Mouse (Mus musculus) left cerebral cortex, postnatal 25 days (tissue): ENCODE measurements around the gene Sugp1. TPM values are rescaled to one million over a fixed set of nuclear protein-coding genes. Genes with fewer than 3 reads are reported as not detected.
"Not testable (repeated sequence)": the region's sequence is repeated elsewhere in the genome, so short reads cannot be mapped to it uniquely, and the experiment has no call there.

ENCODE experiments used
- DNase-seq, 2 experiments: peaks; one replicate each; pipeline ENCODE4 v3.0.0; 2022; ENCODE audit warnings: low spot score in 2 of 2, mixed read lengths in 1 of 2
- intact Hi-C: fragments of 180-260 bp; cut with DNase I; formaldehyde crosslinking; loops from one replicate; pipeline ENCODE4 v1.15.1; 2025
- total RNA-seq, 2 experiments: library from RNA; stranded (reverse); gene quantifications; 2 replicates each; pipeline ENCODE4 v1.2.3; 2021

The Sugp1 gene
- 10 to 100 TPM; 46.5 to 47.5 TPM for total RNA-seq

DNA sequence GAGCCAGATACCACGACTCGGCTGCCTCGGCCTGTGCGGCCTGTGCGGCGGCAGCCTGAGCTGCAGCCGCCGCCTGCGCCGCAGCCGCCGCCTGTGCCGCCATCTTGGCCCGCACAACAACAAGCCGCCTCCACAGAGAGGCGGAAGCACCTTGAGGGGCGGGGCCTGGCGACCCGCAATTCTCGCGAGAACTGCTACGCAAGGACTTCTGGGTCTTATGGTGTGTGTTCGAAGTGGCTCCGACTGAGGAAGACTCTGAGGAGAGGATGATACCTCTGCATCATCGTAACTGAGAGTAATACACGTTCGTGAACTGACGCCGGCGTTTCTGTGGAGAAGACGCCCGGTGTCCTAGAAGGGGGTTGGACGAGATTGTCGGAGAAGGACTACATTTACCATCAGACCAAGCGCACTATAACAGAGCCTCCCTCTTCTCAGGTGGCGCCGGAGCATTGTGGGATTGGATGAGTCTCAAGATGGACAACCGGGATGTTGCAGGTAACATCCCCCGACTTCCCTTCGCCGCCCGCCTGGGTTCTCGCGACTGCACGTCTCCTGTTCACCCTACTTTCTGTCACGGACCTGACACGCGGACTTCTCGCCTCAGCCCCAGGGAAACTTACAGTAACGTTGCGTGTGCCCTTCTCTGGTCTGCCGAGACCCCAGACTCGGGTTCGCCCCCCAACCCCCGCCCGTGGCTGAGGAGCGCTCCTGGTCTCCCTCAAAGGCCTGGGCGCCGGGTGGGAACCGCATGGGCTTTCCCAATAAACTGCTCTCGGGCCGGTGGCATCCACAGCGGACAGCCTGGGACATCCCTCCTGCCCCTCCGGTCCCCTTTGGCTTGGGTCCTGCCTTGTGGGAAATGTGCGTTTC is at the start of gene Sugp1, which contains the start of gene Mau2:
Gene Sugp1 (plus strand): TSS at position 231 of the 873 bp plus-strand sequence.
Gene Mau2 (minus strand): TSS at position 152 of the 873 bp plus-strand sequence.
- intact Hi-C loops: no loop called here

DNA sequence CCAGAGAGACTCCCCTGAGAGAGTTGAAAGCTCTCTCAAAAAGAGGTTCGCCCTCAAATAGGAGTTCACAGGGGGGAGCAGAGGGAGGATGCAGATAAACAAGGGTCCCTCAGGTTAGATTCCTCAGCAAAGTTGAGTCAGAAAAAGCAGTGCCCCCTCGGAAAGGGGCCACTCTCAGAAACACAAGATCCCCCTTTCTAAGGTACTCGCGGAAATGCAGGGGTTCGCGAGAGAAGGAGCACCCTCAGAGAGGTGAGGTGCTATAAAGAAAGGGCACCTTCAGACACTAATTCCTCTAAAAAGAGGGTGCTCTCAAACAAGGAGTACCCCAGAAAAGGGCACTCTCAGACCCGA is 47.2 kb upstream of the Sugp1 start:
- DNase-seq: no peak
- intact Hi-C loops: no loop called here

More for the DNA sequence above, at the start of gene Sugp1, which contains the start of gene Mau2:
- DNase-seq: peak; percentile 97

DNA sequence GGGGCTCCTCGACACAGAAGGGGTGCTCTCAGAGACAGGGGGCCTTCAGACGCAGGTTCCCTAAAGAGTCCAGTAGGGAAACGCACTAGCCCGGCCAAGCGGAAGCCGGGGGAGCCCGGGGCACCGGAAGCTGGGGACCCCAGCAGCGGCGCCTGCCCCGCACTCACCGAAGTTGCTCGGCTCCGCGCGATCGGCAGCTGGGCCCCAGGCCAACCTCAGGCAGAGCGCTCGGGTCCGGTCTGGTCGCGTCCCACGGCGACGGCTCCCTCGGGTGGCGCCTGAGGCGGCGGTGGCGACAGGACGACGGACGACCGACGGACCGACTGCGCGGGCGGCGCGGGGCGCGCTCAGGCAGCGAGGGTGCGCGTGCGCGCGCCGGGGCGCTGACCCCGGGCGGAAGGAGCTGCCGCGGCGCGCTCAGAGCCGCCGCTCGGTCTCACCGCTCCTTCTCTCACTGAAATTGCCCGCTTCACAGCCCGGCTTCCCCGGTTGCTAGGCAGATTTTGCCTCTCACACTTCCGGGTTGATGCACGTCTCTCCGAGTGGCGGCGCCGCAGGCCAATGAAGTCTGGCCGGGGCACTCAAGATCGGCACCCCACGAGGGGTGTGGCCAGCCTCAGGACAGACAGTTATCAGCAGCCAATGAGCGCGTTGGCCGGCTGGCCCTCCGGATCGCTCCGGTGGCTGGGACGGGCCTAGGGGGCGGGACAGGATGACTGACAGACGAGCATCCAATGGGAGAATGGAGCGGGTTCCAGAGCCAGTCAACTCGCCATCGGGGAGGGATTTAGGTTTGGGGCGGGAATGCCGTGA is 46.6 kb upstream of the Sugp1 start, which contains the start of gene Gatad2a:
Gene Gatad2a (minus strand): TSS at position 609 of the 813 bp plus-strand sequence.
- peak; percentile 99 to 100 for DNase-seq
- intact Hi-C loops: no loop called here

DNA sequence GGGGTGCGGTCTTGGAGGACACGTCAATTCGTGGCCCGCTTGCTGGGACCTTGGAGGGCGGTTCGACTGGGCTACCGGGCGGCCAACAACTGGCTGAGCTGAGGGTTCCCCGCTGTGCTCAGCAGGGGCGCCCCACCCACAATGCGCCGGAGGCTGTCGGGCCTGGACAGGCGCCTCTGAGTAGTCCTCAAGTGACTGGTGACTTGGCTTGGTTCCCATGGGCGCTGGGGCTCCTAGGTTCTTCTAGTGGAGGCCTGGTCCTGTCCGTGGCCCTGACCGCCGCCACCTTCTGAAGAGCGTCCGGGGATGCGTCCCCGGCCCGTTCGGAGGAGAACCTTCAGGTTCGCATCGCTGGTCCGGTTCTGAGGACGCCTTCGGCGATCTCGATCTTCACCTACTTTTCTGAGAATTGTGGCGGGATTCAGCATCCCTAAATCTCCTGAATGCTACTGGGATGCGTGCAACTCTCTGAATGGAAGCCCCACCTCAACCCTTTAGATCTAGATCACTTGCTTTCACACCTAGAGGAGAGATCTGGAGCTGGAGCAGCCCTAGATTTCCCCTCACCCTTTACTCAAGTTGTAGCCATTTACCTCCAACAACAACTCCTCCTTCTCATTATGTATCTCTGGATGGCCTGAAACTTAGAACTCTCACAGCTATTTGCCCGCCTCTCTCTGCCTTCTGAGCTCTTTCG is 45.9 kb upstream of the Sugp1 start:
- DNase-seq: no peak
- intact Hi-C loops: no loop called here

DNA sequence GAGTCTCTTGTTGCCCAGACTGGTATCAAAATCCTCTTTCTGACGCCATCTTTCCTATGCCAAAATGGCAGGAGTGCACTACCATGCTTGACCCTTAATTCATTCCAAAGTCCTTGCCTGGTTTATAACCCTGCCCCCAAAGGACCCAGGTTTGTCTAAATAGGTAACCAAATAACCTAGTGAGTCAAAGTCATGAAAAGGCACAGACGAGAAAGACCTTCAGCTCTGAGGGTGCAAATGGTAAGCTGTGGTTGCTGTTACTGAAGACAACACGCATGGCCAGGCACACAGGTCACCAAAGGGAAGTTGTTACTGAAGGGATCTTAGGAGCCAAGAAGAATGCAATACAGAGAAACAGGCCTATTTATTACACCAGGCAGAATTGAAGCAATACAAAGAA is 43.9 kb upstream of the Sugp1 start:
- no peak for DNase-seq
- intact Hi-C loops: no loop called here

DNA sequence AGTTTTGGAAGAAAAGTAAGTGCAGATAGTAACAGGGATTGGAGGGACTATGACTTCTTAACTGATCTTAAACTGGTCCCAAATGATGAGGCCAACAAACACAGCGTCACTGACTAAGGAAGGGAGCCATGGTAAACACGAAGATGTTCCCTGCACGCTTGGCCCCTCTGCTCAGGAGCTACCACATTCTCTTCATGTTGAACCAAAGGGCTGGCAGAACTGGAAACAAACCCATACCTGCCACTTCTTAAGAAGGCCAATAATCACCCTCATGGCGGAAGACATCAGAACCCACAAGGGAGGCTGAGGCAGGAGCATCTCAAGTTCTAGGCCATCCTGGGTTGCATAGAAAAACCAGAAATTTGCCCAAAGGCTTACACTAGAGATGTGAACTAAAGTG is 43.4 kb upstream of the Sugp1 start:
- intact Hi-C loops: no loop called here
- DNase-seq: no peak

DNA sequence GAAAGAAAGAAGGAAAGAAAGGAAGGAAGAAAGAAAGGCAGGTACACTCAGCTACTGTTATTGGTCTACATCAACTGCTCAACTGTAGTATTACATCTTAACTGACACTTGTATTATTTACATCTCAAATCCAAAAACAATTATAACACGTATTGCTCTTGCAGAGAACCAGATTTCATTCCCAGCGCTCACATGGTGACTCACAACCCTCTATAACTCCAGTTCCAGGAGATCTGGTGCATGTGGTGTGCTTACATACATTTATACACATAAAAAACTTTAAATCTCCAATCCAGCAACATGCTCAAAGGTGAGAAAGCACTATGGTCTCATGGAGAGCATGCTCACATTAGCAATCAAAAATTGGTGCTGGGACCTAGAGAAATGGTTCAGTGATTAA is 42.4 kb upstream of the Sugp1 start:
- intact Hi-C loops: no loop called here
- DNase-seq: no peak

DNA sequence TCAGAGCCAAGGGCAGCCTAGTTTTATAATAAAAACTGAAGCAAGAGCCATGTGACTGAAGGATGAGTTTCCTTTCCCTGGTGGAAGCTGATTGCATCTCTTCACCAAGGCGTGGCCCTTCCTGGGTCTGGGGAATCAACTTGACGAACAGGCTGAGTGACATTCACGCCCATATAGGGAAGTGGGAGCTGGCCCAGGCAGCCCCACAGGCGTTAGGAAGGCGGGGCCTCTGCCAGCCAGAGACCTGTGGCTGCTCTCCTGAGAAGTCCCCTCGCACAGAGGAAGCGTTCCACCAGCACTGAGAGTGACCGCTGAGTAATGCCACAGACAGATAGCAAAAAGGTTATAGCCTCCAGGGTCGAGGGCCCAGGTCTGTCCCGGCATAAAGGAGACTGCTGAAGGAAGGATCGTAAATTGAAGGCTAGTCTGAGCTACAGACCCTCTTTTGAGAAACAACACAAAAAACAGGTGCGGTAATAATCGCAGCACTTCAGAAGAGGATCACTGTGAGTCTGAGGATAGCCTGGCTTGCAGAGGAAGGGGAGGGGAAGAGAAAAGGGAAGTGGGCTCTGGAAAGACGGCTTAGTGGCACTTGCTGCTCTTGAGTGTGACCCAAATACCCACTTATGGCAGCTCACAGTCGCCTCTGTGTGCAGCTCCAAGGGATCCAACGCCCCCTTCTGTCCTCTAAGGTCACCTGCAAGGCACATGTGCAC is 41.3 kb upstream of the Sugp1 start:
- intact Hi-C loops: loop anchor here (1.0 kb wide), 1 partner anchor 82 kb away; no protein-coding TSS in a partner anchor
- DNase-seq: peak in 1 of 2 experiments; percentile 29

DNA sequence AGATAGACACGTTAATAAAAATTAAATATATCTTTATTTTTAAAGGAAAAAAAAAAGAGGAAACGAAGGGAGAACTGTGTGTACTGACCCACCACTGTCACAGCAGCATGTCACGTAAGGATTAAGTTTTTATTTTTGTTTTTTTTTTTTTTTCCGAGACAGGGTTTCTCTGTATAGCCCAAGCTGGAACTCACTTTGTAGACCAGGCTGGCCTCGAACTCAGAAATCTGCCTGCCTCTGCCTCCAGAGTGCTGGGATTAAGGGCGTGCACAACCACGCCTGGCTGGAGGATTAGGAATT is 40.8 kb upstream of the Sugp1 start:
- DNase-seq: not testable (repeated sequence)
- intact Hi-C loops: loop anchor here (1.0 kb wide), 1 partner anchor 83 kb away; no protein-coding TSS in a partner anchor

DNA sequence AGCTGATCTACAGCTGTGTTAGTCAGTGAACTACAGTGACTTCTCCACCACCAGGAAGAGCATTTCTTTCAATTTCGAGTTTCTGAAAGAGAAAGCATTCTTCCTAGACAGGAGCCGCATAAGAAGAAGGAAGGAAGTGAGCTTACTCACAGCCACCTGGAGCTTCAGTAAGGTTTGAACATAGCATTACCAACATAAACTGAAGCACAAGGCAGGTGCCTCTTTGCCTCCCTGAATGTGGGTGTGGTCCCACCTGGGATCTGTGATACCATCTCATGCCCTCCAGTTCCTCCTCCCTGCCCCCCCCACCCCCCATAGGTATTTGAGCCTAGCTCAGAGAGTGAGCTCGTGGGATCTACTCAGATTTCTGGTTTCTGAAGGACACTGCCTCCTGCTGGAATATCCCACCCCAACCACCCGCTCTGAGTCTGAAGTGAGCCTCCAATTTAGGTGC is 39.4 kb upstream of the Sugp1 start:
- intact Hi-C loops: no loop called here
- no peak for DNase-seq

DNA sequence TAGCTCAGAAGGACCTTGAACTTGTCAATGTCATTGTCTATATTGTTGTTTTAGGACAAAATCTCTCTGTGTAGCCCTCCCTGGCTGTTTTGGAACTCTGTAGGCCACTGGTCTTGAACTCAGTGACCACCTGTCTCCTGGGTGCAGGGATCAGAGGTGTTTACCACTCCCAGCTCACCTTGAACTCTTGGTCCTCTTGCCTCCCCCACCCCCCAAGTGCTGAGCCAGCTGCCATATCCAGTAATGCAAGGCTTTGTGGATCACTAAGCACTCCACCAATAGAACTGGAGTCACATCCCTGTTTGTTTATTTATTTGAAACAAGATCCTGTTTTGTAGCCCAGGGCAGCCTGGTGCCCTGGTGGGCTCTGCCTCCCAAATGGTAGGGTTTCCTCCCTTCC is 38.3 kb upstream of the Sugp1 start:
- intact Hi-C loops: no loop called here
- DNase-seq: no peak

DNA sequence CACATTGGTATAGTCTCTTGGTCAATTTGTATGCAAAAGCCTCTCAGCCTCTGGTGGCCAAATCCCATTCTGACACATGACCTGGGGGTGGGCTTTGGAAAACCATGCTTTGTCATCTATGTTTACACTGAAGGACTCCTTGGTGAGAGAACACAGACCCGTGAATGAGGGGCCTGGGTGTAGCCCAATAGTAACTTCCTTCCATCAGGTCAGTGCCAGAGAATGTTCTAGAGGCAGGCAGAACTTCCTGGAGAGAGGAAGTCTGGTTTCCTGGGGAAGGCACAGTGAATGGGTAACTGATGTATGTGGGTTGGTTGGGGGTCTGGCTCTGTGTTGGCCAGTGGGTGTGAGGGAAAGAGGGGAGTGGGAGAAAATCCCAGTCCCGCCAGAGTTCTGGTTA is 37.4 kb upstream of the Sugp1 start:
- intact Hi-C loops: no loop called here

DNA sequence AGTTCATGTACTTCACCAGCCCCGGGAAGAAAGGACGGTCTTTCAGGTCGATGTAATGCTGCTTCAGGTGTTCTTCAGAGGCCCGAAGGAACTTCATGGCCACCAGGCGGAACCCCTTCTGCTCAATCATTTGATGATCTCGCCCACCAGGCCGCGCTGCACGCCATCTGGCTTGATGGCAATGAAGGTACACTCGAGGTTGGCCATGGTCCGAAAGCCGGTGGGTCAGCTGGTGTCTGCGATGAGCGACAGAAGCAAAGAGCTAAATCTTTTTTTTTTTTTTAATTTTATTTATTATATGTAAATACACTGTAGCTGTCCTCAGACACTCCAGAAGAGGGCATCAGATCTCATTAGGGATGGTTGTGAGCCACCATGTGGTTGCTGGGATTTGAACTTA is 31.8 kb upstream of the Sugp1 start:
- intact Hi-C loops, DNase-seq: not testable (repeated sequence)

More for the DNA sequence above, 37.4 kb upstream of the Sugp1 start:
- DNase-seq: no peak

DNA sequence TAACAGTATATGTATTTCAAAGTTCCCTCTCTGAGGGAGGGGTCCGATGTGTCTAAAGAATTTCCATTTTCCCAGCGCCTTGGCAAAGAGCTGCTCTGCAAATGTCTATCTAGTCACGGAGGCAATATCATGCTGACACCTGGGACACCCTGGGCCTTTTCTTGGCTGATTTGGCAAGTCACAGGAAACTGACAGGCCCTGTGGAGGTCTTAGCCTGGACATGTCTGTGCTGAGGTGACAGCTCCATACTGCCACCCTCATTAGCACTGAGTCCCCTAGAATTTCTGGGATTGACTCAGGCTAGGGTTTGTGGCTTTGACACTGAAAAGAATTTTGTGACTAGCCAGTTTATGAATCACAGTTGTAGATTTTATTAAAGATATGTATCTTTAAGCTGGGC is 30.3 kb upstream of the Sugp1 start:
- DNase-seq: no peak
- intact Hi-C loops: no loop called here

DNA sequence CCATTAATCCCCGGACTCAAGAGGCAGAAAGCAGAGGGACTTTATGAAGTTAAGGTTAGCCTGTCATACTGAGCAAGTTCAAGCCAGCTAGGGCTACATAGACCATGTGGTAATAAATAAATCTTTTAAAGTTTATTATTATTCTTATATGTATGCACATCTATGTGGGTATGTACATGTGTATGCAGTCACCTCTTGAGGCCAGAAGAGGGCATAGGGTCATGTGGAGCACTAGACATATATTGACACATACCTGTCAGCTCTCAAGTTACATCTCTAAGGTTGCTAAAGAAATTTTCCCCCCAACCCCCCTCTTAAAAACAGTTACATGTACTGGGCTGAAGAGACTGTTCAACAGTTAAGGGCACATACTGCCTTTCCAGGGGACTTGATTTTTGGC is 29.9 kb upstream of the Sugp1 start:
- intact Hi-C loops: no loop called here
- no peak for DNase-seq

DNA sequence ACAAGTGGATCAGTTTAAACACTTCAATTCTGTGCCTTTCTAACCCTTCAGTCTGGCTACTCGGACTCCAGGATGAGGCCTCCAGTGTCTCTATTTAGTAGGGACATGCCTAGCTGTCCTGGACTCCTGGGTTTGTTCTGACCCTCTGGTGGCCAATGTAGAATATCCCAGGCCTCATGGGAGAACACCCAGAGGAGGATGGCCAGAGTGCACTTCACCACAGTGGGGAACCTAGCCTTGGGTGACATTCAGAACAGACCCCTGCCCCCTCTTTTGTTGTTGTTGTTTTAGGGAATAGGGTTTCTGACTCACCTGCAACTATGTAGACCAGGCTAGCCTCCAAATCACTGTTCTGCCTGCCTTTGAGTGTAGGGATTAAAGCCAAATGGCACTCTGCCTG is 27.6 kb upstream of the Sugp1 start:
- no peak for DNase-seq

DNA sequence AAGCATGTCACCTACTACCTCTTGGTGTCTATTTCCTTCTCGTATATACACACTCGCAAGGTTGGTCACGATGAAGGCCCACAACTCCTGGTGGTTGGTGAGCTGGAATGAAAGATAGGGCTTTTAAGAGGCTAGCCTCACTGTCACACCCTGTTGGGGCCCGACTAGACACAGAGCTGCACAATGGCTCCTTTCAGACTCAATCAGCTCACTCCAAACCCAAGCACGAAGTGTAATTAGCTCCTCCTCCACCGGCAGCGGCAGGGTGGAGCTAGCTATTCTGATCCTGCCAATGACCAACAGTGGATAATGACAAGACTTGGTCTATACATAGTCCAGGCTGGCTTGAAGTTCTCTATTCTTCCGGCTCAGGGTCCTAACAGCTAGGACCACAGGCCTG is 19.0 kb upstream of the Sugp1 start:
- DNase-seq: peak in 1 of 2 experiments; percentile 24
- intact Hi-C loops: no loop called here

More for the DNA sequence above, 27.6 kb upstream of the Sugp1 start:
- intact Hi-C loops: no loop called here

DNA sequence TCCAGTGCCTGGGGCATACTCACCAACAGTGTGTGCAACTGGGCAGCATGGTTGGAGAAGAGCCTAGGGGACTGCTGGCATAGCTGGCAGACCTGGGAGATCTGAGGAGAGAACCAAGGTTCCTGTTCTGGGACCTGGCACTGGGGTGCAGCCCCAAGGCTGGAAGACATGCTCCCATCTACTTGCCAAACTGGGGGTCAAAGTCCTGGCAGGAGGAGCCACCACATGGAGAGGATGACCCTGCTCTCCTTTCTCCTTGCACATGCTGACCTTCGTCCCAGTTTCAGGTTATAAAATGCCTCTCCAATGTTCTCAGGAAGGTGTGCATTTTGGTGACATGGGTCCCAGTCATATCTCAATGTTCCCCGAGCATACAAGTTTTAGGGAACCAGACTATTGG is 16.5 kb upstream of the Sugp1 start:
- intact Hi-C loops: no loop called here
- DNase-seq: no peak

DNA sequence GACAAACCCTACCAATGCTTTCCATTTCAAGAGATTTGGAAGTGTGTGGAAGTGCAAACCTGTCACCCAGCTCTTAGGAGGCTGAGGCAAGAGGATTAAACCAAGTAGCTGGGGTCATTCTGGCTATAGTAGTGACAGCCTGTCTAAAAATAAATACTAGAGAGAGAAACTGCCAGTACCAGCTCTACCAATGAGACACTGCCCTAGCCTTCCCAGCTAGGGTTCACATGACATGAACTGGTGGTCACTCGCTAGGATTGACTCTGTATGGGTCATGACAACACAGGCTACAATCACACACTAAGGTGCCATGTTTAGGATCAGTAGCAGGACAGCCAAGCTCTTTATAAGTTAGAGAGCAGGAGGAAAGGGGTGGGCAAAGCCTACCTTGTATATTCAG is 12.4 kb upstream of the Sugp1 start:
- intact Hi-C loops: no loop called here
- DNase-seq: no peak
